Mouse (Mus musculus): ENCODE data around the gene Piwil4. TPM values are rescaled to one million over a fixed set of nuclear protein-coding genes. Genes with fewer than 3 reads are reported as not detected.

Piwil4 gene
- polyA plus RNA-seq (2014; fragmentation: Illumina TruSeq; extraction: RNeasy Lipid Tissue Mini Kit (QIAGEN cat#74804); ENCODE audit: low read depth, low replicate concordance) = 4.0 TPM

DNA sequence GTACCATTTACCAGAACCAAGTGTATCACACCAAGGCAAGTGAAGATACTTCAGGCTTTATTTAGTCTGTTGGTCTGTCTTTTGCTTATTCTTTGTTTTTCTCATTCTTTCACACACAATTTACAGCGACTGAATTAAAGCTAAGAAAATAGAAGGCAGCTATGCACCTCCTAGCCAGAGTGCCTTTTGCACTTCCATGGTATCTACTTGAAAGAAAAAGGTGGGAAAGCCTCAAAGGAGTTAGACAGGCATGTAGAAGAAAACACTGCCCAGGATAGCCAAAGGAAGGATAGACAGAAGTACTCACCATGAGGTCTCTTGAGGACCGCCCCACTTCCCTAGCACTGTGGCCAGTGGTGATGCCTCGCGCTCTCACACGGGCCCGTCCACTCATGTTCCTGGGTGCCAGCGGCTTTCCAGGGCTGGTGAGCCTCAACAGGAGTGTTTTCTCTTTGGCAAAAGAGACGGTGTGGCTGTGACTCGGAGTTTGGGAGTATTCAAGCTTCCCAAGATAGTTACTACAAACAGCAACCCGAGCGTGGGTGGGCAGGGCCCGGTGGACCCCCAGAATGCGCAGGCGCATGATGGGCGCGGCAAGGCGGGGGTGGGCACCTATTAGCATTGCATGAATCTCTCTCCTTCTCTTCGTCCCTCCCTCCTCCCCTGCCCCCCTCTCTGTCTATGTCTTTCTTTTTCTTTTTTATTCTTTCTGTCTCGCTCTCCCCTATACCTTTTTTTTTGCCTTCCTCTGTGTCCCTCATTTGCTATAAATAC lies at the start of gene Piwil4:
Gene Piwil4 (minus strand): TSS at position 583 of the 774 bp plus-strand sequence.

DNA sequence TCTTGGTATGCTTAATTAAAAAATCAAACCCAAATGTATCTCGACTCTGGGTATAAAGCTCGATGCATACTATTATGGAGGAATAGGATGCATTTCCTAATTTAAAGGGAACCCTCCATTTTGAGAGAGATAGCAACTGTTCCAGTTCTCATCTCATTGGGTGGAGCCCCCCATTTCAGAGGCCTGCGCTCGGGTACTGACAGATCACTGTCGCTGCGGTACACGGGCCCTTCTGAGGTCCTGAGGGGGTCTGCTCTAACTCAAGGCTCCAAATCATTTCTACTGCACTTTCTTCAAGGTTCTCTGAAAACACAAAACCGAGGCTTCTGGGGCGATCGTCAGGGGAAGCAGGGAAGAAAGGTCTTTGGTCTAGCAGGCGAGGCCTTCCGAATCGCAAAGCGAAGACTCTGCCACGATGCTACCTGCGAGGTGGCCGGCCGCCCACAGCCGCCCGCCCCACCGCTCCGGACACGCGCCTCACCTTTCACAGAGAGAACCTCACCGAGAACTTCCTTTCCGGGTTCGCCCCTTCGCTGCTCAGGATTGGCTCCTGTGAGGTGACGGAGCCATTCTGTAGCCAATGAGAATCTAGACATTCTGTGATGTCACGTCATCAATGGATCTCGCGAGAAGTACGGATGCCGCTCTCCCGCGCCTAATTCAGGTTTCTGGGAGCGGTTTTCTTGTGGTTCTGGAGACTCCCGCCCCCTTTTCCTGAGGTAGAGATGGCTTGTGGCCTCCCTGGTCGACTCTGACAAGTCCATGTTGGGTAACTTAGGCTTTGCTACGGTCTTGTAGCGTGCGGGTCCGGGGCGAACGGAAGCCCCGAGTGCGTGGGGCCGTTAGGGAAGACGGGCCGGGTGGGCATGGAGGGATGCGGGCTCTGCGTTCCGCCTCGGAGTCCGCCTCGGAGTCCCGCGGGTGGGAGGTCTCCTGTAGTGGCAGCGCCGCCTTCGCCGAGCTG lies 43.8 kb upstream of the Piwil4 start, which contains the start of the genes Mre11a and Ankrd49:
Gene Mre11a (plus strand): TSS at position 616 of the 964 bp plus-strand sequence.
Gene Ankrd49 (minus strand): TSS at position 818 of the 964 bp plus-strand sequence.

DNA sequence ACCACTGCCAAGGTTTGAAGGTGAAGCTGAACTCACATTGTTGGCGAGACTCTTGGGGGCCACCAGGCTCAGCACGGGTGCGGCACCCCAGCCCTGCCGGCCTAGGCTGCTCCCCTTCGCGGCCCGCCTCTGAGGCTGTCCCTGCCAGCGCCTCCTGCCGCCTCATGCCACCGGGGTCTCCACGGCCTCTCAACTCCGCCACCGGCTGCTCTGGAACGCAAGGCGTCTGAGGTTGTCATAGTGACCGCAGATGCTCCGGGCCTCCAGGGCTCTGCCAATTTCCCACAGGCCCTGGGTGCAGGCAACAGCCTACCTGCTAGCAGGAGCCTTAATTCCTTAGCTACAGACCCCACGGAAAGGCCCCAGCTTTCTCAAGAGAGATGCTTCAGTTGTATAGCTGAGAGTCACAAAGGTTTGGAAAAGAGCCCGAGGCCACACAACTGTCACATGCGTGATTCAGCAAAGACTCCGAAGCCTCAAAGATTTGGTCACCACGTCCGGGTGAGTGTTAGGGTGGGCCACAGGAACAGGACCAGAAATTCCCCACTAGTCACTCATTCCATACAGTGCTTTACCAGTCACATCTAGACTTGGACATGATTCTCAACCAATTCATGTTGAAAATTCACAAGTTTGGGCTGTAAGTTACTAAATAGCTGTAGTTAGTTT lies 30.4 kb upstream of the Piwil4 start, which contains the start of gene 1700012B09Rik:
Gene 1700012B09Rik (minus strand): TSS at position 228 of the 669 bp plus-strand sequence.

DNA sequence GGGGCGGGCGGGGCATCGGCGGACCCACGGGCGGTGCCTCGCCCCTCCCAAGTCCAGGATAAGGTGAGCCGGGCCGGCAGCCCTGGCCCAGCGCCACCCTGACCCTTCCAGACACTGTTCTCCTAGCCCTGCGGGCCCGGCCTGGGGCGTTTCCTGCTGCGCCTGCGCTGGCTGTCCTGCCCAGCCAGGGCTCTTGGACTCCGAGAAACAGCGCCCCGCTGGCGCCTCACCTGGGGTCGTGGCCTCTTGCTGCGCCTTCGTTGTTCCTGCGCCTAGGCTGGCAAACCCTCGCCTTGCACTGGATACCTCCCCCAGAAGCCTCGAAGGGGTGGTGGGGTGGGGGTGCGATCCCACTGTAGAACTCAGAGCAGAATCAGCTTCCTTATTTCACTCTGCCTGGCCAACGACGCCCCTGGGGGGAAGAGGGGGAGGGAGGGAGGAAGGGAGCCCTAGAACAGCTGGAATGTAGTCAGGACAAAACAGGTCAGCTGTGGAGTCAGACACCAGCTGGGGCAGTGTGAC lies 11.5 kb upstream of the Piwil4 start, which contains the start of gene Fut4:
Gene Fut4 (minus strand): TSS at position 393 of the 522 bp plus-strand sequence.

Other genes with a start within 250 kb of the Piwil4 start
- gene Kdm4d, start 240.3 kb downstream of the Piwil4 start, polyA plus RNA-seq (2014; fragmentation: Illumina TruSeq; extraction: RNeasy Lipid Tissue Mini Kit (QIAGEN cat#74804); ENCODE audit: low read depth, low replicate concordance) = not detected
- 239 TPM for gene Cwc15, start 240.1 kb downstream of the Piwil4 start, polyA plus RNA-seq (2014; fragmentation: Illumina TruSeq; extraction: RNeasy Lipid Tissue Mini Kit (QIAGEN cat#74804); ENCODE audit: low read depth, low replicate concordance)
- gene Amotl1, start 95.7 kb downstream of the Piwil4 start, polyA plus RNA-seq (2014; fragmentation: Illumina TruSeq; extraction: RNeasy Lipid Tissue Mini Kit (QIAGEN cat#74804); ENCODE audit: low read depth, low replicate concordance) = 8.5 TPM
- 85.7 TPM for gene Fut4, start 11.7 kb upstream of the Piwil4 start, polyA plus RNA-seq (2014; fragmentation: Illumina TruSeq; extraction: RNeasy Lipid Tissue Mini Kit (QIAGEN cat#74804); ENCODE audit: low read depth, low replicate concordance)
- gene 1700012B09Rik, start 30.3 kb upstream of the Piwil4 start, polyA plus RNA-seq (2014; fragmentation: Illumina TruSeq; extraction: RNeasy Lipid Tissue Mini Kit (QIAGEN cat#74804); ENCODE audit: low read depth, low replicate concordance) = not detected
- 54.9 TPM for gene Mre11a, start 43.9 kb upstream of the Piwil4 start, polyA plus RNA-seq (2014; fragmentation: Illumina TruSeq; extraction: RNeasy Lipid Tissue Mini Kit (QIAGEN cat#74804); ENCODE audit: low read depth, low replicate concordance)
- gene Ankrd49, start 44.1 kb upstream of the Piwil4 start, polyA plus RNA-seq (2014; fragmentation: Illumina TruSeq; extraction: RNeasy Lipid Tissue Mini Kit (QIAGEN cat#74804); ENCODE audit: low read depth, low replicate concordance) = 63.7 TPM
- 0.60 TPM for gene Gpr83, start 119.5 kb upstream of the Piwil4 start, polyA plus RNA-seq (2014; fragmentation: Illumina TruSeq; extraction: RNeasy Lipid Tissue Mini Kit (QIAGEN cat#74804); ENCODE audit: low read depth, low replicate concordance)
- gene Izumo1r, start 163.2 kb upstream of the Piwil4 start, polyA plus RNA-seq (2014; fragmentation: Illumina TruSeq; extraction: RNeasy Lipid Tissue Mini Kit (QIAGEN cat#74804); ENCODE audit: low read depth, low replicate concordance) = not detected

Data from sigmoid colon, adult 10 weeks (tissue).